Mouse (Mus musculus): Measurements from ENCODE around the gene Gm19935. TPM values are rescaled to one million over a fixed set of nuclear protein-coding genes. Genes with fewer than 3 reads are reported as not detected.

The Gm19935 gene
- polyA plus RNA-seq, 1 experiment, result 7.3 TPM

DNA sequence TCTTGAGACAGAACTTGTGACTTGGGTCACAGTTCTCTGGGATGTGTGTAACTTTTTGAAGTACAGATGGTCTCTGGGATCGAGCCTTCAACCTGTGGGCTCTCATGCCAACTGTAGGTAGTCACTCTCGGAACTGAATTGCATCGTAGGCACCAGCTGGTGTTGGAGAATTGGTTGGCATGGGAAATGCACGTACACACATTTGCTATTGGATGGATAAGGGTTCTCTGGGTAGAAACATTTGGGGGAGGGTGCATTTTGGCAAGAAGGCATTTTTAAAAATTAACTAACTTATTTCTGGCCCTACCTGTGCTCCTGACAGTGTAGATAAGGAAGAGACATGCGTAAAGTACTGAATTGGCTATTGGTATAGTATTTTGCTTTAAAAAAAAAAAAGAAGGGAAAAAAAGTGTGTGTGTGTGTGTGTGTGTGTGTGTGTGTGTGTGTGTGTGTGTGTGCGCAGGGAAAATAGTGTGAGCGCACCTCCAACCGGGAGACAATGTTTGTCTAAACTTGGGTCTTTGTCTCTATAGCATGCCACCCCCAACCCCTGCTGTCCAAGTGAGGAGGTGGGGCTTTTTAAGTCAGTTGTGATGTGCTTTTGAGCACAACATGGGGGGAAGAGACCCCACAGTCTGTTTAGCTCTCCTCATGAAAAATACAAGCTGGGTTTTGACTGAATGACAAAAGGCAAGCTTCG is 36.9 kb upstream of the Gm19935 start:
- TF ChIP-seq POLR2A (IDR thresholded peaks at IDR 0.05; ENCODE audit: borderline replicate concordance, insufficient read depth, low read length) (no peak), CTCF (IDR thresholded peaks at IDR 0.05; ENCODE audit: borderline replicate concordance, insufficient read depth, low read depth, low read length) (no peak)
- DNase-seq, result no peak
- 47% methylated on average over 9 of the region's 9 CpGs for WGBS
- Histone ChIP-seq H3K27me3 (ENCODE audit: control insufficient read depth, insufficient read depth, low read length) (no peaks in the 10 kb centered on the region), H3K4me3 (replicated peaks; ENCODE audit: insufficient read depth, low read depth, low read length) (no peak overlapping the region), H3K4me1 (ENCODE audit: control insufficient read depth, insufficient read depth, low read length) (peaks cover 3% of the 10 kb centered on the region; the same call in 1 of the 2 replicates), H3K27ac (ENCODE audit: insufficient read depth, low read length) (no peak overlapping the region)

DNA sequence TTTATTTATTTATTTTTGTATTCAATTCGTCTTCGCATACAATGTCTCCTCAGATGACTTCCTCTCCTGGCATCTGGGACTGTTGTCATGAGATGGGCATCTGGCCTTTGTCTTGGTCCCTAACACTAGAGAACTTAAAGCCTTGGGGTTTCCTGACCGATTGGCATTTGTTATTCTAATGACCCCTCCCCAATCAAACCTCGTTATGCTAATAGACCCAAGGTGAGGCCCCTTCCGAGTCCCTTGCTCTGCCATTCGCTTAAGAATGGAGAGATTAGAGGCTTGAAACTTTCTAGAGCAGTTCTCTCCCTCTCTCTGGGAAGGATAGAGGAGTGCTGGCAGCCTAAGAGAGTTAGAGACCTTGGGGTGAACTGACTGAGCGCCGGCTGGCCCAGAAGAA is 34.4 kb upstream of the Gm19935 start:
- TF ChIP-seq CTCF (IDR thresholded peaks at IDR 0.05; ENCODE audit: borderline replicate concordance, insufficient read depth, low read depth, low read length) (no peak), POLR2A (IDR thresholded peaks at IDR 0.05; ENCODE audit: borderline replicate concordance, insufficient read depth, low read length) (no peak)
- H3K27me3 ChIP-seq (ENCODE audit: control insufficient read depth, insufficient read depth, low read length), result no peaks in the 10 kb centered on the region
- no peak for DNase-seq
- H3K4me1 ChIP-seq (ENCODE audit: control insufficient read depth, insufficient read depth, low read length), result peaks cover 3% of the 10 kb centered on the region
- H3K27ac ChIP-seq (ENCODE audit: insufficient read depth, low read length), result no peak overlapping the region
- 81% methylated on average over 8 of the region's 8 CpGs for WGBS
- no peak overlapping the region for H3K4me3 ChIP-seq (replicated peaks; ENCODE audit: insufficient read depth, low read depth, low read length)

DNA sequence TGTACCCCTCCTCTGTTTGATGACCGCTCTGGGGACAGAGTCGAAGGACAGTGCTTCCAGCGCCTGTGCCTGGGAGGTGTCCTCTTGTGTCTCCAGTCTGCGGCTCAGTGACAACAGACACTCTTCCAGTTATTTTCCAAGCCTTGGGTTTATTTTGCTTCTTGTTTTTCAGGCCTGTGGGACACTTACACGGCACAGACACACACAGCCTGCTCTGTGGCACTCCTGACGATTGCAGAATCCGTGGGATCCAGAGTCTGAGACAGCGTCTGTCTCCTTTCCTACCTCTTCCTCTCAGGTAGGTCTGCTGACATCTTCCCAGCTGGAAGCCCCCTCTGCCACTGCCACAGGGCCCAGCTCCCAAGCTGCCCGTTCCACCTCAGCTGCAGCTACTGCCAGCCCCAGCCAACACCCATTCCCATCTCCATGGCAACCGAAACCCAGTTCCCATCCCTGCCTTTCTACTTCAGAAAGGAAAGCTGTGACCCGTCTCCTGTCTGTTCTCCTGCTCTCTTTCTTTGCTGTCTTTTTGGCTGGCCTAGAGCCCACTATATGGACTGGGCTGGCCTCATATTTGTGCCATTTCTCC is 32.4 kb upstream of the Gm19935 start:
- no peak for DNase-seq
- Histone ChIP-seq H3K27ac (ENCODE audit: insufficient read depth, low read length) (no peak overlapping the region), H3K27me3 (ENCODE audit: control insufficient read depth, insufficient read depth, low read length) (no peaks in the 10 kb centered on the region), H3K4me1 (ENCODE audit: control insufficient read depth, insufficient read depth, low read length) (peaks cover 5% of the 10 kb centered on the region), H3K4me3 (replicated peaks; ENCODE audit: insufficient read depth, low read depth, low read length) (no peak overlapping the region)
- WGBS, result 55% methylated on average over 11 of the region's 11 CpGs
- TF ChIP-seq POLR2A (IDR thresholded peaks at IDR 0.05; ENCODE audit: borderline replicate concordance, insufficient read depth, low read length) (no peak), CTCF (IDR thresholded peaks at IDR 0.05; ENCODE audit: borderline replicate concordance, insufficient read depth, low read depth, low read length) (no peak)

GRCm38 (mm10) chr8:90847980-90848379 is 30.8 kb upstream of the Gm19935 start:
- no peak overlapping the region for H3K27ac ChIP-seq (ENCODE audit: insufficient read depth, low read length)
- no peak for DNase-seq
- H3K4me3 ChIP-seq (replicated peaks; ENCODE audit: insufficient read depth, low read depth, low read length), result no peak overlapping the region
- H3K27me3 ChIP-seq (ENCODE audit: control insufficient read depth, insufficient read depth, low read length), result no peaks in the 10 kb centered on the region
- peaks cover 14% of the 10 kb centered on the region for H3K4me1 ChIP-seq (ENCODE audit: control insufficient read depth, insufficient read depth, low read length)
- WGBS, result 79% methylated on average over 7 of the region's 7 CpGs
- TF ChIP-seq POLR2A (IDR thresholded peaks at IDR 0.05; ENCODE audit: borderline replicate concordance, insufficient read depth, low read length) (no peak), CTCF (IDR thresholded peaks at IDR 0.05; ENCODE audit: borderline replicate concordance, insufficient read depth, low read depth, low read length) (no peak)

DNA sequence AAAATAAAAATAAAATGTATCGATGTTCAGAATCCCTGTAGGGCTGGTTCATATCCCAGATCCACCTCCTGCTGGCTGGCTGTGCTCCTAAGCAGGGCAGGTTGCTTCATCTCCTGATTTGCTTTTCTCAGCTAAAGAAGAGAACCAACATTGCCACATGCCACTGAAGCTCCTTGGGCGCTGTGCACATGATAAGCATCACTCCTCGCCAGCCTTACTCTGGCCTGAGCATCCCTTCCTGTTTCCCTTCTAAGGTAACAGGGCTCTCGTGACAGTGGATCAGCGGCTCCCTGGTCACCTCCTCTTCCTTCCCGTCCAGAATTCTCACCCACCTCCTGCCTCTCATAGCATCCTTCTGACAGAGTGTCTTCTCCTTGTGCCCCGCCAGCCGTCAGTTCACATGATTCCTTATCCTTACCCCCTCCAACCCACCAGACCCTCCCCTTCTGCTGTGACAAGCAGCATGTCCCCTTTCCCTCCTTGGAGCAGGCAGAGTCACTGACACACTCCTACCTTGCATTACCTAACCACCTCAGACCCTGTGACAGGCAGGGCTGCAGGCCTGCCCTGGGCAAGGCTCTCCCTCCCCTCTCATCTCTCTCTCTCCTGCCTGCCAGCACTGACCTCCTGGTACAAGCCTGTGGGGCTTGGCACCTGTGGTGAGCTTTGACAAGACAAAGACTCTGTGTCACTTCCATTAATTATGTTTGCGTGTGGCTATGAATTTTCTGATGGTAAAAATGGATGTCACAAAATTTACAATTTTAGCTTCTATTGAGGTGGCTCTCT is 27.2 kb upstream of the Gm19935 start:
- Histone ChIP-seq H3K4me1 (ENCODE audit: control insufficient read depth, insufficient read depth, low read length) (peaks cover 15% of the 10 kb centered on the region), H3K27ac (ENCODE audit: insufficient read depth, low read length) (peak overlapping the region; percentile 71), H3K4me3 (replicated peaks; ENCODE audit: insufficient read depth, low read depth, low read length) (no peak overlapping the region), H3K27me3 (ENCODE audit: control insufficient read depth, insufficient read depth, low read length) (no peaks in the 10 kb centered on the region)
- TF ChIP-seq POLR2A (IDR thresholded peaks at IDR 0.05; ENCODE audit: borderline replicate concordance, insufficient read depth, low read length), result no peak
- TF ChIP-seq CTCF (IDR thresholded peaks at IDR 0.05; ENCODE audit: borderline replicate concordance, insufficient read depth, low read depth, low read length), result no peak
- peak; percentile 38 to 53 for DNase-seq
- WGBS, result 16% methylated on average over 9 of the region's 9 CpGs

DNA sequence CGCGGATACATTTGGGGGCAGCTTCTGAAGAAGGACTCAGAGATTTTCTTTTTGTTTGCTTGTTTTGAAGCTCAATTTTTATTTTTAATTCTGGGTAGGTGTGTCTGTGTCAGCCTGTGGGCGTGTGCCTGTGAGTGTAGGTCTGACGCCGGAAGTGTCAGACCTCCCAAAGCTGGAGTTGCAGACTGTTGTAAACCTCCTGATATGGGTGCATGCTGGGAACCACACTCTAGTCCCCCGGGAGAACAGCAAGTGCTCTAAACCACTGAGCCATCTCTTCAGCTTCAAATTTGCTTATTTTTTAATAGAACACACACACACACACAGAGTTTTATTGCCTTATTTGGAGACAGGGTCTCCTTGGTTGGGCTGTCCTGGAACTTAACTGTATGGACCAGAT is 25.9 kb upstream of the Gm19935 start:
- Histone ChIP-seq H3K27me3 (ENCODE audit: control insufficient read depth, insufficient read depth, low read length) (no peaks in the 10 kb centered on the region), H3K27ac (ENCODE audit: insufficient read depth, low read length) (no peak overlapping the region), H3K4me3 (replicated peaks; ENCODE audit: insufficient read depth, low read depth, low read length) (no peak overlapping the region), H3K4me1 (ENCODE audit: control insufficient read depth, insufficient read depth, low read length) (peaks cover 15% of the 10 kb centered on the region)
- no peak for DNase-seq
- TF ChIP-seq POLR2A (IDR thresholded peaks at IDR 0.05; ENCODE audit: borderline replicate concordance, insufficient read depth, low read length) (no peak), CTCF (IDR thresholded peaks at IDR 0.05; ENCODE audit: borderline replicate concordance, insufficient read depth, low read depth, low read length) (no peak)
- WGBS, result 77% methylated on average over 6 of the region's 6 CpGs

- no peak for TF ChIP-seq POLR2A (IDR thresholded peaks at IDR 0.05; ENCODE audit: borderline replicate concordance, insufficient read depth, low read length)
- no peaks in the 10 kb centered on the region for H3K27me3 ChIP-seq (ENCODE audit: control insufficient read depth, insufficient read depth, low read length)
- WGBS, result 67% methylated on average over 13 of the region's 13 CpGs
- H3K4me3 ChIP-seq (replicated peaks; ENCODE audit: insufficient read depth, low read depth, low read length), result no peak overlapping the region
- no peak for DNase-seq
- peaks cover 15% of the 10 kb centered on the region for H3K4me1 ChIP-seq (ENCODE audit: control insufficient read depth, insufficient read depth, low read length)
- no peak overlapping the region for H3K27ac ChIP-seq (ENCODE audit: insufficient read depth, low read length)
Observed at GRCm38 (mm10) chr8:90841321-90841720, 24.1 kb upstream of the Gm19935 start.

Data from cerebellum, adult 2 months (tissue).